Mouse (Mus musculus) ovary, postnatal 10 days (tissue): ENCODE results near the gene Pfkp.

ENCODE experiments used
- DNase-seq: peaks from one replicate; pipeline ENCODE4 v3.0.0; 2022; ENCODE audit warnings: low spot score

The Pfkp gene

GRCm38 (mm10) chr13:6602786-6603409, 45.7 kb downstream of the Pfkp start:
- no peak for DNase-seq

GRCm38 (mm10) chr13:6601676-6602075, 46.9 kb downstream of the Pfkp start:
- no peak for DNase-seq

DNA sequence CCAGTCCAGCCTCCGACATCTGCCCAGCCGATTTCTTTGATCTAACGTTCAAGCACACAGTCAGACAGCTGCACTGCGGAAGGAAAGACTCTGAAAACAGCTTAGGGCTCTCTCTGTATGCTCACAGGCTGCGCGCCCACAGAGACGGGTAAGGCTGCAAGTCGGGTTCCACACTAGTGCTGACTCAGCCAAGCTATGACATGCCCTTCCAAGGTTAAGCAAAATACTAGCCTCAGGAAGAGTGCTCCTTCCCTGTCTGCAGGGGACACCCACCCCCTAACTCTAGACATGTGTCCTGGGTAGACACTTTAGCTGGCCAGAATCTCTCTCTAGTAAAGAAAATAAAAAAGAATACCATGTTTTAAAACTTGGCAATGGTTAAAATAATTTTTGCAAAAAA, 48.0 kb downstream of the Pfkp start:
- no peak for DNase-seq

DNA sequence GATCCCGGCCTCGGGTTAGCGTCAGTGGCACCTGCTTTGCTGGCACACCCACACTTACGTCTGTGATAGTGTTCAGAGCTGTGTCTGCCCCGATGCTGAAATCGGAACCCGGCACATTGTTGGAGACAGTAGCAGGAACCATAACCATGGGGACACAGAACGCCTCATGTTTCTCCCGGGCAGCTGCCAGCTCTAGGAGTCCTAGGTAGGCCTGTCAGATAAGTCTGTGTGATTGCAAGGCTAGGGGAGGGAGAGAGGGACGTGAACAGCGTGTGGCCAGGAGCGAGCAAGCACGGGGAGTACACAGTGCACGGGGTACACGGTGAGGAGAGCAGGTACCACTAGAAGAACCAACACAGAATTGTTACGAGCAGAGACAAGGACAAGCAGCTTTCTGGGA, 50.8 kb downstream of the Pfkp start:
- no peak for DNase-seq

DNA sequence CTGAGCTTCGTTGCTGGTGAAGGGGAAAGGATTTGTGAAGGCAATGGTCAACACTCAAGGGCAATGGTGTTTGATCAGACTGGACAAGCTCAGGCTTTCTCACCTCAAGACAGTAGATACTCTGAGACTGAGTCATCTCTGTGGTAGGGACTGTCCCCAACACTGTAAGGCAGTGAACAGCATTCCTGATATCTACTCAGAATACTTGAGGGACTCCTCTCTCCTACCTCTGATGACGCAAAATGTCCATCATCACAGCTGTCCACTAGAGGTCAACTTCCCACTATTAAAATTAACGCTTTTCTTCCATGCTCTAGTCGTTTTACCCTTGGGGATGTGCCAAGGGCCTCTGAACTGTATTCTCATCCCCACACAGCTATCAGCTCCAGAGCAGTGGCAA, 53.2 kb downstream of the Pfkp start:
- no peak for DNase-seq

GRCm38 (mm10) chr13:6590846-6591245, 57.7 kb downstream of the Pfkp start:
- no peak for DNase-seq

- DNase-seq = no peak
These were observed 62.6 kb downstream of the Pfkp start for GRCm38 (mm10) chr13:6586009-6586408.

- no peak for DNase-seq
These were observed 65.0 kb downstream of the Pfkp start for GRCm38 (mm10) chr13:6583499-6584125.

GRCm38 (mm10) chr13:6575920-6576509, 72.6 kb downstream of the Pfkp start:
- DNase-seq = no peak

DNA sequence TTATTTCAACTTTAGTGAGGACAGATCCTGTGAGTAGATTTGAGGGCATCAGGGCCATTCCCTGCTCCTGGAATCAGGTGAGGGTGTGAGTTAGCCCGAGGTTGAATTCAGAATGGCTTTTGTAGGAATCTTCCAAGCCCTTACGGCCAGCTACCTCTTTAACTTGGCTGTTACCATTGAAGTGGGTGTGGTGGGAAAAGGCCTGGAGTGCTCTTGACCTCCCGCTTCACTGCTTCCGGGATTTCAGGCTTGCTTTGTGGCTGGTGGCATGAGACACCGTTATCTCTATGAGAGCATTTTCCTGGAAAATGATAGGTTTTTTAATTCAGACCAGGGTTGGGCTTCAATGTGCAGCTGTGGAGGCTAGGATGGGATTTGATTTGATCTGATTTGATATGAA, 83.0 kb downstream of the Pfkp start:
- DNase-seq = no peak

DNA sequence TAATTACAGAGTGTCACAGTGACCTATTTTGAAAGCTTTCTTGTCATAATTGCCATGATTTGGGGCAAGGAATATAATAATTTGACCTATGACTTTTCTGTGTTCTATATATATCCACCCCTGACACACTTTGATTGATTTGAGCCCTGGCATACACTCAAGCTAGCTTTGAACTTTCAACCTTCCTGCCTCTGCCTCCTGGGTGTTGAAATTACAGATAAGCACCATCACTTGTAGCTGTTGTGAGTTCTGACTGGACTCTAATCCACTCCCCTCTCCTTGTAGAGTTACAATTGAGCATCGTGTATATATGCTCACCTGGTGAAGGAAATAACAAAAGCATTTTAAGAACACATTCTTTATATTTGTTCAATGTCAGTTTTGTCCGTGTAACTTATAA, 86.2 kb downstream of the Pfkp start:
- no peak for DNase-seq

DNA sequence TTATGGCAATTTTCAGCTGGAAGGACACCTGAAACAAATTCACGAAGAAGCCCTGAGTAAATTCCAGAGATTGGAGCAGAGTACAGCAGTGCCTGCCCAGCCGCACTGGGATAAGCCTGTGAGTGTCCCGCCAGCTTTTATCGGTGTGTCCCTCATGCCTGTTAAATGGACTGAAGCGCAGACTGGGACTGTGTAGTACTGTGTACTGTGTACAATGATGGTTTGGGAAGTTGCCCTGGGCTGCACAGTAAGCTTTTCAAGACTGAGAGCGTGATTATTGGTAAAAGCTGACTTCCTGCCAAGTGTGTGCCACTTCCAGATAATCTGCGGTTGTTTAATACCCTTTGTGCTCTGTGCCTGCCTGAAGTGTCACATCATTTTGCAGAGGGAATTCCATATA, 90.8 kb downstream of the Pfkp start:
- no peak for DNase-seq

- no peak for DNase-seq
These were observed 92.9 kb downstream of the Pfkp start for GRCm38 (mm10) chr13:6555656-6556055.

DNA sequence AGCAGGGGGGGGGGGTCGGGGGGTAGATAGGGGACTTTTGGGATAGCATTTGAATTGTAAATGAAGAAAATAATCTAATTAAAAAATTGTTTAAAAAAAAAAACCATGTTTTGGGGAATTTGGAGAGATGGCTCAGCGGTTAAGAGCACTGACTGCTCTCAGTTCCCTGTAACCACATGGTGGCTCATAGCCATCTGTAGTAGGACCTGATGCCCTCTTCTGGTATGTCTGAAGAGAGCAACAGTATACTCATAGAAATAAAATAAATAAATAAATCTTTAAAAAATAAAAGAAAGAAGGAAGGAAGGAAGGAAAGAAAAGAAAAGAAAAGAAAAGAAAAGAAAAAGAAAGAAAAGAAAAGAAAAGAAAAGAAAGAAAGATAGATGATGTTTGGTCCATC, 94.9 kb downstream of the Pfkp start:
- DNase-seq = no peak

DNA sequence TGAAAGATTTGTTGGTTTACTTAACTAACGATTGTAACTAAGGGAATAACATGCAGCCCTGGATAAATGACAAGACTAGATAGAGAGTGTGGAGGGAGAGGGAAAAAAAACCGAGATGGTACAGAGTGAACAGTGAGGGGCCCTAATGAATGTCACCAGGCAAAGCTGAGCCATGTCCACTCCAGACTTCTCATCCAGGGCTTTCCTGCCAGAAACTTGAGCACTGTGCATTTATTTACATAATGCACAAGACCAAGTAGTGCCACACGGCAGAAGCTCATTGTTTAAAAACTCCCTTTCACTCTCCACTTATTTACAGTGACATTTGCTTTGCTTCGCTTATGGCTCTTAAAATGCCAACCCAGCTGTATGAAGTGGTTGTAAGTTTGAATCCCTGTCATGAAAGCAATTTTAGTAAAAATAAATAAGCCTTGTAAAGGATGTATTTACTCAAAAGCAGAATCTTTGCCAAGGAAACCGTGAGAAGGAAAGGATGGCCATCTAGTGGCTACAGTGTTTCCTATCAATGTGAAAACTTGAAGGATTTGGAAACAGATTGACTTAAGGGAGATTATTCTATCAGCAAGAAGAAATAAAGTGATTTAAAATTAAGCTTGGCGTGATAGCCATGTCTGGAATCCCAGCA, 113.2 kb downstream of the Pfkp start:
- DNase-seq = no peak

- DNase-seq = no peak
These were observed 115.9 kb downstream of the Pfkp start for GRCm38 (mm10) chr13:6532683-6533082.
